Comparison of ENCODE assay signal across 20 mouse cellular contexts in the genomic region with DNA sequence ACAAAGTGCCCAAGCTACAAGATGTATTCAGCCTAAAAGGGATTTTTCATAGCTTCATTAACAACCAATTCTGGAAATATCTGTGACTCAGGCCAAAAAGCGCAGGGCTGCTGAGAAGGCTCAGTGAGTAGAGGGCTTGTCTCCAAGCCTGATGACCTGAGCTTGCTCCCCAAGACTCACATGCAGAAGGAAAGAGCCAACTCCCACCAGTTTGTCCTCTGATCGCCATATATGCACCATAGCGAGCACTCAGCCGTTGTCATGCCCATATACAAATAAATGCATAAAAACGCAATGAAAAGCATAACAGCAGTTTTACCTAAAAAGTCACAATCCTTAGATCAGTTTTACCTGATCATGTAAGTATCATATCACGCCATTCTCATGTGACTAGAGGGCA. TPM values are rescaled to one million over a fixed set of nuclear protein-coding genes. Genes with fewer than 3 reads are reported as not detected.
DNase-seq lines count a peak whose midpoint lies in the region; ATAC-seq and TF ChIP-seq lines count a peak whose summit lies in the region.
"Had no signal": no experiment of that assay in that cellular context is flagged by ENCODE, and none has a peak within 500 bp of the region (broad histone marks: within the 10 kb centered on the region; RNA-seq: fewer than 3 reads in every experiment).

No protein-coding gene starts in this region.

- no peak for TF ChIP-seq EP300 in liver, postnatal 0 days (IDR thresholded peaks at IDR 0.05; ENCODE audit: low read depth)

- H3K4me3 ChIP-seq in hindbrain, embryonic 10.5 days = no peak overlapping the region
- H3K4me3 ChIP-seq in hindbrain, embryonic 14.5 days (replicated peaks; ENCODE audit: low read length) = no peak overlapping the region
- no peak overlapping the region for H3K4me3 ChIP-seq in liver, postnatal 0 days (ENCODE audit: low read depth, low read length)
- H3K4me3 ChIP-seq in liver, embryonic 12.5 days = no peak overlapping the region
- no peak overlapping the region for H3K4me3 ChIP-seq in midbrain, embryonic 11.5 days (ENCODE audit: low read depth, low read length)
- no peak overlapping the region for H3K4me3 ChIP-seq in midbrain, embryonic 14.5 days (replicated peaks; ENCODE audit: low read depth, low read length)
- H3K4me3 ChIP-seq: embryonic facial prominence, embryonic 13.5 days; embryonic facial prominence, embryonic 15.5 days; erythroblast, embryonic 14.5 days; forebrain, embryonic 10.5 days; forebrain, embryonic 12.5 days had no signal

- H3K27ac ChIP-seq in hindbrain, embryonic 10.5 days = peak overlapping the region; percentile 74; the same call in 1 of the 2 replicates
- no peak overlapping the region for H3K27ac ChIP-seq in hindbrain, embryonic 14.5 days
- peak overlapping the region; percentile 84 for H3K27ac ChIP-seq in liver, postnatal 0 days (ENCODE audit: low read depth)
- H3K27ac ChIP-seq in liver, embryonic 12.5 days = no peak overlapping the region
- H3K27ac ChIP-seq in midbrain, embryonic 11.5 days (ENCODE audit: low read depth, low read length) = no peak overlapping the region
- H3K27ac ChIP-seq in midbrain, embryonic 14.5 days (replicated peaks; ENCODE audit: low read depth, low read length) = no peak overlapping the region
- H3K27ac ChIP-seq: embryonic facial prominence, embryonic 13.5 days; embryonic facial prominence, embryonic 15.5 days; forebrain, embryonic 10.5 days; forebrain, embryonic 12.5 days had no signal

- no peaks in the 10 kb centered on the region for H3K36me3 ChIP-seq in hindbrain, embryonic 10.5 days
- H3K36me3 ChIP-seq in hindbrain, embryonic 14.5 days (replicated peaks; ENCODE audit: control insufficient read depth, insufficient read depth) = no peaks in the 10 kb centered on the region
- H3K36me3 ChIP-seq in liver, postnatal 0 days (replicated peaks; ENCODE audit: insufficient read depth, low read length) = no peaks in the 10 kb centered on the region
- no peaks in the 10 kb centered on the region for H3K36me3 ChIP-seq in liver, embryonic 12.5 days
- H3K36me3 ChIP-seq in midbrain, embryonic 11.5 days (ENCODE audit: control insufficient read depth, insufficient read depth, low read length) = no peaks in the 10 kb centered on the region
- no peaks in the 10 kb centered on the region for H3K36me3 ChIP-seq in midbrain, embryonic 14.5 days (ENCODE audit: control insufficient read depth, insufficient read depth, low read length)
- H3K36me3 ChIP-seq: embryonic facial prominence, embryonic 13.5 days; embryonic facial prominence, embryonic 15.5 days; forebrain, embryonic 10.5 days; forebrain, embryonic 12.5 days had no signal

- H3K9ac ChIP-seq in hindbrain, embryonic 14.5 days = no peak overlapping the region
- H3K9ac ChIP-seq in liver, postnatal 0 days (replicated peaks) = no peak overlapping the region
- no peak overlapping the region for H3K9ac ChIP-seq in liver, embryonic 12.5 days
- no peak overlapping the region for H3K9ac ChIP-seq in midbrain, embryonic 11.5 days (ENCODE audit: low read length)
- no peak overlapping the region for H3K9ac ChIP-seq in midbrain, embryonic 14.5 days (replicated peaks; ENCODE audit: low read length)
- H3K9ac ChIP-seq: embryonic facial prominence, embryonic 13.5 days; embryonic facial prominence, embryonic 15.5 days; forebrain, embryonic 12.5 days had no signal

- TF ChIP-seq CTCF in liver, postnatal 0 days (IDR thresholded peaks at IDR 0.05; ENCODE audit: low read depth) = no peak

- no peak for ATAC-seq in hindbrain, embryonic 14.5 days (ENCODE audit: low FRiP score)
- no peak for ATAC-seq in liver, postnatal 0 days
- no peak for ATAC-seq in liver, embryonic 12.5 days
- ATAC-seq in midbrain, embryonic 11.5 days (ENCODE audit: low FRiP score) = no peak
- ATAC-seq in midbrain, embryonic 14.5 days (ENCODE audit: low FRiP score, low TSS enrichment) = no peak
- ATAC-seq: forebrain, embryonic 14.5 days had no signal

- H3K4me2 ChIP-seq in hindbrain, embryonic 14.5 days (replicated peaks) = no peak overlapping the region
- H3K4me2 ChIP-seq in liver, postnatal 0 days (ENCODE audit: low read depth, low read length) = no peak overlapping the region
- no peak overlapping the region for H3K4me2 ChIP-seq in liver, embryonic 12.5 days
- no peak overlapping the region for H3K4me2 ChIP-seq in midbrain, embryonic 11.5 days
- no peak overlapping the region for H3K4me2 ChIP-seq in midbrain, embryonic 14.5 days (ENCODE audit: low read length)
- H3K4me2 ChIP-seq: embryonic facial prominence, embryonic 13.5 days; embryonic facial prominence, embryonic 15.5 days; forebrain, embryonic 12.5 days had no signal

- H3K4me1 ChIP-seq in hindbrain, embryonic 10.5 days (replicated peaks) = peaks cover 19% of the 10 kb centered on the region
- no peaks in the 10 kb centered on the region for H3K4me1 ChIP-seq in hindbrain, embryonic 14.5 days (replicated peaks; ENCODE audit: control insufficient read depth, insufficient read depth, low read length)
- peaks cover 24% of the 10 kb centered on the region for H3K4me1 ChIP-seq in liver, postnatal 0 days (ENCODE audit: insufficient read depth)
- H3K4me1 ChIP-seq in liver, embryonic 12.5 days = 0 out of 2 replicates have a peak, but pooled peaks cover 4% of the 10 kb centered on the region
- H3K4me1 ChIP-seq in midbrain, embryonic 11.5 days (ENCODE audit: control insufficient read depth, insufficient read depth, low read length) = peaks cover 6% of the 10 kb centered on the region
- no peaks in the 10 kb centered on the region for H3K4me1 ChIP-seq in midbrain, embryonic 14.5 days (ENCODE audit: control insufficient read depth, insufficient read depth, low read length)
- H3K4me1 ChIP-seq: embryonic facial prominence, embryonic 15.5 days had no signal

- no peak for DNase-seq in hindbrain, embryonic 10.5 days (ENCODE audit: low spot score)
- DNase-seq in hindbrain, embryonic 14.5 days (ENCODE audit: low spot score) = no peak
- no peak for DNase-seq in liver, postnatal 0 days
- peak; percentile 78 for DNase-seq in midbrain, embryonic 11.5 days (ENCODE audit: low spot score, missing footprints)
- DNase-seq in midbrain, embryonic 14.5 days = no peak
- no peak for DNase-seq in urinary bladder, postnatal 10 days (ENCODE audit: low spot score)
- DNase-seq: cerebellum, adult 11 months; cerebellum, adult 8-10 months; cerebellum, adult 9-11 months had no signal

- WGBS in hindbrain, embryonic 10.5 days = 95% methylated on average over 6 of the region's 6 CpGs
- 96% methylated on average over 6 of the region's 6 CpGs for WGBS in hindbrain, embryonic 14.5 days
- WGBS in liver, postnatal 0 days (ENCODE audit: insufficient replicate concordance) = 86% methylated on average over 6 of the region's 6 CpGs
- 78% methylated on average over 6 of the region's 6 CpGs for WGBS in liver, embryonic 12.5 days (ENCODE audit: insufficient replicate concordance)
- WGBS in midbrain, embryonic 11.5 days = 94% methylated on average over 6 of the region's 6 CpGs
- 99% methylated on average over 6 of the region's 6 CpGs for WGBS in midbrain, embryonic 14.5 days

- no peaks in the 10 kb centered on the region for H3K9me3 ChIP-seq in hindbrain, embryonic 10.5 days
- H3K9me3 ChIP-seq in hindbrain, embryonic 14.5 days (ENCODE audit: control insufficient read depth, low read length) = no peaks in the 10 kb centered on the region
- no peaks in the 10 kb centered on the region for H3K9me3 ChIP-seq in liver, postnatal 0 days (ENCODE audit: low read length)
- H3K9me3 ChIP-seq in liver, embryonic 12.5 days (replicated peaks) = no peaks in the 10 kb centered on the region
- H3K9me3 ChIP-seq in midbrain, embryonic 11.5 days (ENCODE audit: control insufficient read depth, low read length) = no peaks in the 10 kb centered on the region
- H3K9me3 ChIP-seq in midbrain, embryonic 14.5 days (ENCODE audit: control insufficient read depth, low read length) = no peaks in the 10 kb centered on the region
- H3K9me3 ChIP-seq: embryonic facial prominence, embryonic 13.5 days; embryonic facial prominence, embryonic 15.5 days; forebrain, embryonic 10.5 days; forebrain, embryonic 12.5 days had no signal

- H3K27me3 ChIP-seq in hindbrain, embryonic 10.5 days (ENCODE audit: insufficient read depth, poor library complexity, severe bottlenecking) = no peaks in the 10 kb centered on the region
- no peaks in the 10 kb centered on the region for H3K27me3 ChIP-seq in hindbrain, embryonic 14.5 days (ENCODE audit: control insufficient read depth, insufficient read depth, low read length)
- H3K27me3 ChIP-seq in liver, postnatal 0 days (ENCODE audit: insufficient read depth, low read length) = no peaks in the 10 kb centered on the region
- H3K27me3 ChIP-seq in liver, embryonic 12.5 days (replicated peaks) = no peaks in the 10 kb centered on the region
- no peaks in the 10 kb centered on the region for H3K27me3 ChIP-seq in midbrain, embryonic 11.5 days (ENCODE audit: control insufficient read depth, insufficient read depth, low read length)
- no peaks in the 10 kb centered on the region for H3K27me3 ChIP-seq in midbrain, embryonic 14.5 days (ENCODE audit: control insufficient read depth, insufficient read depth, low read length)
- H3K27me3 ChIP-seq: embryonic facial prominence, embryonic 13.5 days; embryonic facial prominence, embryonic 15.5 days; forebrain, embryonic 12.5 days had no signal

RNA-seq across cellular contexts. Expression of gene Adh7, which starts 8.9 kb away (rescaled TPM):
- 0.07 and 0.36 TPM in 2 replicates for polyA plus RNA-seq in hindbrain, embryonic 10.5 days (2016; fragmentation: Nextera tagmentation; extraction: Ambion mirVana)
- polyA plus RNA-seq in hindbrain, embryonic 14.5 days (2014; fragmentation: Nextera tagmentation; extraction: Ambion mirVana) = 0.41 and 1.6 TPM in 2 replicates
- 6.2 and 6.7 TPM in 2 replicates for polyA plus RNA-seq in liver, postnatal 0 days (2015; fragmentation: Nextera tagmentation; extraction: Ambion mirVana)
- 0.19 and 0.26 TPM in 2 replicates for polyA plus RNA-seq in liver, embryonic 12.5 days (2016; fragmentation: Nextera tagmentation; extraction: Ambion mirVana)
- 0.11 and 0.16 TPM in 2 replicates for polyA plus RNA-seq in midbrain, embryonic 11.5 days (2014; fragmentation: Nextera tagmentation; extraction: Ambion mirVana)
- 1.1 and 1.4 TPM in 2 replicates for polyA plus RNA-seq in midbrain, embryonic 14.5 days (2014; fragmentation: Nextera tagmentation; extraction: Ambion mirVana)
- polyA plus RNA-seq: embryonic facial prominence, embryonic 11.5 days; erythroblast, embryonic 14.5 days; forebrain, embryonic 10.5 days; forebrain, embryonic 12.5 days had no signal

RNA-seq across cellular contexts. Expression of gene 4930579F01Rik, which starts 32.9 kb away (rescaled TPM):
- not detected in 2 replicates for polyA plus RNA-seq in hindbrain, embryonic 10.5 days (2016; fragmentation: Nextera tagmentation; extraction: Ambion mirVana)
- not detected in 2 replicates for polyA plus RNA-seq in hindbrain, embryonic 14.5 days (2014; fragmentation: Nextera tagmentation; extraction: Ambion mirVana)
- not detected in 2 replicates for polyA plus RNA-seq in liver, postnatal 0 days (2015; fragmentation: Nextera tagmentation; extraction: Ambion mirVana)
- polyA plus RNA-seq in liver, embryonic 12.5 days (2016; fragmentation: Nextera tagmentation; extraction: Ambion mirVana) = not detected in 2 replicates
- polyA plus RNA-seq in midbrain, embryonic 11.5 days (2014; fragmentation: Nextera tagmentation; extraction: Ambion mirVana) = not detected in 2 replicates
- polyA plus RNA-seq in midbrain, embryonic 14.5 days (2014; fragmentation: Nextera tagmentation; extraction: Ambion mirVana) = not detected in 2 replicates
- polyA plus RNA-seq: adrenal gland, adult 2 months; brain, embryonic 14.5 days; C2C12; embryonic facial prominence, embryonic 11.5 days; erythroblast, embryonic 14.5 days; forebrain, embryonic 10.5 days; forebrain, embryonic 12.5 days; forebrain, embryonic 14.5 days had no signal

RNA-seq across cellular contexts. Expression of gene Adh1, which starts 34.3 kb away (rescaled TPM):
- 0.30 and 0.34 TPM in 2 replicates for polyA plus RNA-seq in hindbrain, embryonic 10.5 days (2016; fragmentation: Nextera tagmentation; extraction: Ambion mirVana)
- 1.3 and 1.6 TPM in 2 replicates for polyA plus RNA-seq in hindbrain, embryonic 14.5 days (2014; fragmentation: Nextera tagmentation; extraction: Ambion mirVana)
- polyA plus RNA-seq in liver, postnatal 0 days (2015; fragmentation: Nextera tagmentation; extraction: Ambion mirVana) = 434 and 496 TPM in 2 replicates
- polyA plus RNA-seq in liver, embryonic 12.5 days (2016; fragmentation: Nextera tagmentation; extraction: Ambion mirVana) = 0.92 and 0.97 TPM in 2 replicates
- polyA plus RNA-seq in midbrain, embryonic 11.5 days (2014; fragmentation: Nextera tagmentation; extraction: Ambion mirVana) = 0.23 and 0.48 TPM in 2 replicates
- 0.32 and 0.51 TPM in 2 replicates for polyA plus RNA-seq in midbrain, embryonic 14.5 days (2014; fragmentation: Nextera tagmentation; extraction: Ambion mirVana)
- polyA plus RNA-seq: embryonic facial prominence, embryonic 11.5 days; erythroblast, embryonic 14.5 days had no signal

Comparison
In these comparisons a context has a peak if more than half of its experiments do, and no peak if none do; other contexts are left out.
1. H3K27ac ChIP-seq: peak in hindbrain, embryonic 10.5 days (single experiment) and liver, postnatal 0 days (single experiment); none in hindbrain, embryonic 14.5 days (single experiment), liver, embryonic 12.5 days (single experiment), midbrain, embryonic 11.5 days (single experiment) and midbrain, embryonic 14.5 days (single experiment).
2. RNA of gene Adh1, which starts 34.3 kb away (polyA plus RNA-seq): 434 to 496 TPM in liver, postnatal 0 days; 1.3 to 1.6 TPM in hindbrain, embryonic 14.5 days, 0.92 to 0.97 TPM in liver, embryonic 12.5 days, 0.32 to 0.51 TPM in midbrain, embryonic 14.5 days, 0.23 to 0.48 TPM in midbrain, embryonic 11.5 days and 0.30 to 0.34 TPM in hindbrain, embryonic 10.5 days; every median in the first group is over 100 times any median in the second.